Mouse (Mus musculus) kidney, embryonic 16.5 days (tissue): ENCODE measurements around the gene Scn9a. TPM values are rescaled to one million over a fixed set of nuclear protein-coding genes. Genes with fewer than 3 reads are reported as not detected.

ENCODE experiments used
- ATAC-seq: fragments of 200-750 bp; cut with Nextera tagmentation; 2 replicates; pipeline ENCODE4 v1.8.0; 2017; ENCODE audit warnings: moderate TSS enrichment; ENCODE audit not compliant: low FRiP score, low TSS enrichment
- H3K27ac ChIP-seq: fragments of 300-500 bp; sonication (generic); 2 replicates; pipeline ENCODE4 v1.5.1; 2014; ENCODE audit warnings: low read length
- H3K27me3 ChIP-seq: fragments of 300-500 bp; sonication (generic); 2 replicates; pipeline ENCODE4 v1.6.1; 2014; ENCODE audit warnings: low read length, control low read depth, mixed read lengths; ENCODE audit not compliant: insufficient read depth
- H3K36me3 ChIP-seq: fragments of 300-500 bp; sonication (generic); 2 replicates; pipeline ENCODE4 v1.6.1; 2014; ENCODE audit warnings: low read length, control low read depth, mixed read lengths; ENCODE audit not compliant: insufficient read depth
- H3K4me1 ChIP-seq: fragments of 300-500 bp; sonication (generic); 2 replicates; pipeline ENCODE4 v1.6.1; 2014; ENCODE audit warnings: low read length, control low read depth, mixed read lengths; ENCODE audit not compliant: insufficient read depth
- H3K4me2 ChIP-seq: fragments of 300-500 bp; sonication (generic); replicated peaks from 2 replicates; pipeline ENCODE4 v1.6.1; 2014; ENCODE audit warnings: low read depth, low read length
- H3K4me3 ChIP-seq: fragments of 300-500 bp; sonication (generic); 2 replicates; pipeline ENCODE4 v1.5.1; 2014; ENCODE audit warnings: mild to moderate bottlenecking, low read length
- H3K9ac ChIP-seq: fragments of 300-500 bp; sonication (generic); replicated peaks from 2 replicates; pipeline ENCODE4 v1.6.1; 2014; ENCODE audit warnings: low read length
- H3K9me3 ChIP-seq: fragments of 300-500 bp; sonication (generic); 2 replicates; pipeline ENCODE4 v1.6.1; 2016; ENCODE audit warnings: low read length, control low read depth
- WGBS: fragments of 180-500 bp; shearing (Covaris S2); extraction: QIAGEN DNeasy Blood & Tissue Kit; methylation state at CpG from one replicate; pipeline ENCODE4 v1.1.7; 2014; 5-methylcytosine and 5-hydroxymethylcytosine counted together
- polyA plus RNA-seq: library from polyadenylated mRNA; unstranded; fragments of >200 nt; fragmentation: Nextera tagmentation; extraction: Ambion mirVana; gene quantifications from 2 replicates; pipeline ENCODE4 v1.2.1, GENCODE M21; 2015

Scn9a gene
- polyA plus RNA-seq, 1 experiment from 2014 or later: 0.64 TPM

DNA sequence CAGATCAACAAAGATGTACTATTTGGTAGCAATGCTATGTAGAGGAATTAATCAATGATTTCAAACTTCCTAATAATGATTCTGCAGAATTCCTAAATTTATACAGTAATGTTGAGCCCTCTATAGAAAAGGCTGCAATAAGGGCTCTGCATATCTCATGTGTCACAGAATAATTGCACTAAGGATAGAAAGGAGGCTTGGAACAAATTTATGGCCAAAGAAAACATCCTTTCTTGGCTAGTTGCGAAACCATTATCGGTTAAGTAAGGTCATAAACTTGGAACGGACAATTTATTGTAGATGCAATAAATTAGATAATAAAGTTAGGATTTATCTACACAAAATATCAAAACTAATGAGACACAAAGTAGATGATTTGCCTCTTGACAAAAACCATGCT is 169.3 kb downstream of the Scn9a start:
- 26% methylated on average over 3 of the region's 3 CpGs for WGBS
- Histone ChIP-seq H3K36me3 (no peaks in the 10 kb centered on the region), H3K9me3 (no peaks in the 10 kb centered on the region), H3K4me1 (no peaks in the 10 kb centered on the region), H3K4me2 (no peak overlapping the region), H3K27me3 (no peaks in the 10 kb centered on the region), H3K27ac (no peak overlapping the region), H3K4me3 (no peak overlapping the region), H3K9ac (no peak overlapping the region)
- peak; percentile 84; the same call in 1 of the 2 replicates for ATAC-seq

DNA sequence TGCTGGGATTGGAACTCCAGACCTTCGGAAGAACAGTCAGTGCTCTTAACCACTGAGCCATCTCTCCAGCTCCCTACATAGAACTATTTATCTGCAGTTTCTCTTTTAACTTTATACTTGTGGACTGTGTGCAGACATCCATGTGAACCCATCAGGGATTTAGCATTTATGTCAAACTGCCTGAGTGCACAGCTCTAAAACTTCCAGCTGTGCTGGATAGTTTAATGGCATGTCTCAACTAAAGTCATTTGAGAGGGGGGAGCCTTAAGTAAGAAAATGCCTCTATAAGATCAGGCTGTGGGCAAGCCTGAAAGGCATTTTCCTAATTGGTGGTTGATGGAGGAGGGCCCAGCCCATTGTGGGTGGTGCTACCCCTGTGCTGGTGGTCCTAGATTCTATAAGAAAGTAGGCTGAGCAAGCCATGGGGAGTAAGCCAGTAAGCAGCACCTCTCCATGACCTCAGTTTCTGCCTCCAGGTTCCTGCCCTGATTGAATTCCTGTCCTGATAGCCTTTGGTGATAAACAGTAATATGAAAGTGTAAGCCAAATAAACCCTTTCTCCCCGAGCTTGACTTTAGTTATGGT is 169.8 kb downstream of the Scn9a start:
- Histone ChIP-seq H3K36me3 (no peaks in the 10 kb centered on the region), H3K4me2 (no peak overlapping the region), H3K9me3 (no peaks in the 10 kb centered on the region), H3K27me3 (no peaks in the 10 kb centered on the region), H3K27ac (0 out of 2 replicates have a peak overlapping the region, but pooled peaks have one; percentile 34), H3K9ac (no peak overlapping the region), H3K4me1 (no peaks in the 10 kb centered on the region), H3K4me3 (no peak overlapping the region)
- peak; percentile 88 for ATAC-seq
- WGBS: 28% methylated on average over 2 of the region's 2 CpGs

DNA sequence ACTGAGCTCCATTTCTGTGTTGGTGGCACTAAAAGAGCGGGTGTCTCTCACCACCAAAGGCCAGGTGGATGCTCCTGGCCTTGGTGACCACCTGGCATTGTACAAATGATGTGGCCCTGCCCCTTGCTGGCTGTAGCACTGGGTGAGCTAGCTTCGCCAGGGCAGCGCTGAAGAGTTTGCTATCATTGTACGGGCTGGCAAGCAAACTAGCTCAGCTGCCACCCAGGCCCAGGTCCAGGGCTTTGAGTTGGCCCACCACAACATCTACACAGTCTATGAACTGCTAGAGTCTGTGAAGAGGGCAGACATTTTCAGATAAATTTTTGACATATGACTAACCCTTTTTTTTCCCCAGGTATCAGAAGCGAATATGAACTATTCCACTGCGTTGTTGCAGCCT is 170.8 kb downstream of the Scn9a start:
- no peak overlapping the region for H3K27ac ChIP-seq
- no peaks in the 10 kb centered on the region for H3K9me3 ChIP-seq
- H3K9ac ChIP-seq: no peak overlapping the region
- H3K4me2 ChIP-seq: no peak overlapping the region
- no peak for ATAC-seq
- 97% methylated on average over 6 of the region's 6 CpGs for WGBS
- H3K27me3 ChIP-seq: no peaks in the 10 kb centered on the region
- H3K4me1 ChIP-seq: no peaks in the 10 kb centered on the region
- H3K4me3 ChIP-seq: no peak overlapping the region
- no peaks in the 10 kb centered on the region for H3K36me3 ChIP-seq

DNA sequence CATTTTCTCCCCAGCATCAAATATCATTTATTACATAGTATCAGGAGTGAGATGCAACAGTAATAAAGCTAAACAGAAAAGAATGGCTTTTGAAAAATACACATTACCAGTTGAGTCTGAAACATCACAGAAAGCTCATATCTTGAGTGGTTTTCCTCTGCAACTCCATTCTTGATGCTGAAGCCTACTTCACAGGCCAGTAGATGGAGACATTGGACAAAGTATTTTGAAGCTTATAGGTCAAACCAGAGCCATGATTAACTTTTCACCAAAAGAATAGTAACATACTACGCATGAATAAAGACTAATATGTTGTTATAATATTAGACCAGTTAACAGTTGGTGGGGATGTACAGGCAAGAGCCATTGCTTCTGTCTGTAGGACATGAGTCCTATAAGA is 172.3 kb downstream of the Scn9a start:
- Histone ChIP-seq H3K4me3 (no peak overlapping the region), H3K27me3 (no peaks in the 10 kb centered on the region), H3K9ac (no peak overlapping the region), H3K4me2 (no peak overlapping the region), H3K4me1 (no peaks in the 10 kb centered on the region), H3K9me3 (no peaks in the 10 kb centered on the region), H3K36me3 (no peaks in the 10 kb centered on the region), H3K27ac (no peak overlapping the region)
- WGBS: 90% methylated on average over 1 of the region's 1 CpGs
- no peak for ATAC-seq

DNA sequence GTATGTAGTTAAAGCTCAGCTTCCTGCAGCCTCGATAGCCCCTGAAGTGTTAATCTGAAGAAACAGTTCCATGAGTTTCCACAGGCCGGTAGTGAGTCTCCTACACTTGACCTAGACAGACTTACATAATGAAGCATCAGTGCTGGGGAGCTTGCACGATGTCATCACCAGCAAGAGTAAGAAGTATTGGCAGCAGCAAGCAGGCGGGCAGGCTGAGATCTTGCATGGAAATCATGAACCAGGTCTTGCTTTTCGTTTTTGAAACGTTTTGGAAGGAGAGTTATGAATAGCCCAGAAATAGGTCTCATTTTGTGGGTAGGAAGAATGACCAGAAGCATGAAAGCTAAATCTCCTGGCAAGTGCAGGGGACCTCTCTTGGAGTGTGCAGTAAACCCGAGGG is 194.1 kb downstream of the Scn9a start, which contains the start of gene Scn1a:
TSS of gene Scn1a (minus strand) at position 130 of the 400 bp plus-strand sequence.
- H3K36me3 ChIP-seq: no peaks in the 10 kb centered on the region
- H3K27me3 ChIP-seq: no peaks in the 10 kb centered on the region; the same call in 1 of the 2 replicates
- no peaks in the 10 kb centered on the region for H3K9me3 ChIP-seq
- peak within 1 kb of the TSS; percentile 64 for H3K4me2 ChIP-seq
- ATAC-seq: no peak
- no peak within 1 kb of the TSS for H3K27ac ChIP-seq
- peaks cover 12% of the 10 kb centered on the region for H3K4me1 ChIP-seq
- H3K9ac ChIP-seq: no peak within 1 kb of the TSS
- 7% methylated on average over 7 of the region's 7 CpGs for WGBS
- peak within 1 kb of the TSS; percentile 41 for H3K4me3 ChIP-seq

DNA sequence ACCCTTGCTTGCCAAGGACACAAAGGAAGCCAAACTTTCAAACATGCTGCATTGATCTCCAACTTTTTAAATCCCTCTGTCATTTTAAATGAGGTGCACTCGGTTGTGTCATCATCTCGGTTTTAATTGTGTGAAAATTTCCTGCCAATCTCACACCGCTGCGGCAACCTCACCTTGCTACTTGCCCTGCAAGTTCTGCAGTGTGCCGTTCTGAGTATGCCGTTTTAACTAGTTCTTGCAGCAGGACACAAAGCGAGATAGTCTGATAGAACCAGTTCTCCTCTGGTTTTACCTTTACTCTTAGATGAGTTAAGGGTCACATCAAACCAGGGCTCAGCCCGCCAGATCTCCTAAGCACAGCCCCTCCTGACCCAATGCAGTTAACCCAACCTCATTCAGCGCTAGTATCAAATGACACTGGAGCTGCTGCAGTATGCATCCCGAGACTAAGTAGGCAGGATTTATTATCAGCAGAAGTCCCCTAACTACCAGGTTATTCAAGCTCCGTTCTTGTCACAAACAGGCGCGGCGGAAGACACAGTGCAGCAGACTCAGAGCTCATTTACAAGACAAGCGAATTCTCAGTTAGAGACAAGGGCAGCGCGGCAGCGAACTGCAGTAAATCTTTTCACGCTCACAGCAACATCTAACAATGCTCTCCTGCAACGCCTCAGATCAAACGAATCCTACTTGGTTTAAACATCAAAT is 194.8 kb downstream of the Scn9a start:
- Histone ChIP-seq H3K4me3 (peak overlapping the region; percentile 41), H3K27ac (no peak overlapping the region), H3K4me2 (peak overlapping the region; percentile 64), H3K36me3 (no peaks in the 10 kb centered on the region), H3K27me3 (no peaks in the 10 kb centered on the region; the same call in 1 of the 2 replicates), H3K9me3 (no peaks in the 10 kb centered on the region), H3K9ac (no peak overlapping the region), H3K4me1 (peaks cover 12% of the 10 kb centered on the region)
- 5% methylated on average over 21 of the region's 21 CpGs for WGBS
- peak; percentile 88 for ATAC-seq

DNA sequence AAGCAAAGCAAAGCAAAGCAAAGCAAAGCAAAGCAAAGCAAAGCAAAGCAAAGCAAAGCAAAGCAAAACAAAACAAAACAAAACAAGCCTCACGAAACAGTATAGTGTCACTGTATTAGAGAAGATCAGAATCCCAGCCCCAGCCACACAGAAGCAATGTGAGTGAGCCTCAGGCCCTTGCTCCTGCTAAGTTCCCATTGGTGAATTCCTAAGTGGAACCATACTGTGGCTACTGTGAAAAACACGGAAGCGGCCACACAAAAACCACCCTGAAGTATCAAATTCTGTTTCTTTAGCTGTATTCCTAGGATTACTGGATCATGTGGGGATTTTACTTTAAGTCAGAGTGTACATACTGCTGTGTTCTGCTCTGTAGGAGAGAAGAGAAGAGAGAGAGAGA is 198.5 kb downstream of the Scn9a start:
- WGBS: 49% methylated on average over 3 of the region's 3 CpGs
- H3K27ac ChIP-seq: no peak overlapping the region
- ATAC-seq: no peak
- H3K9ac ChIP-seq: no peak overlapping the region
- H3K4me2 ChIP-seq: no peak overlapping the region
- H3K4me1 ChIP-seq: peaks cover 12% of the 10 kb centered on the region
- no peaks in the 10 kb centered on the region; the same call in 1 of the 2 replicates for H3K27me3 ChIP-seq
- no peaks in the 10 kb centered on the region for H3K9me3 ChIP-seq
- no peaks in the 10 kb centered on the region for H3K36me3 ChIP-seq
- H3K4me3 ChIP-seq: no peak overlapping the region

Other genes starting within 250 kb of the Scn9a start
- gene Scn1a, start 194.1 kb downstream of the Scn9a start, polyA plus RNA-seq: 1.0 and 1.3 TPM in 2 replicates
- gene Scn7a, start 150.0 kb upstream of the Scn9a start, polyA plus RNA-seq: 1.3 and 2.0 TPM in 2 replicates